Mouse (Mus musculus) bone marrow macrophage, adult 2 months (primary cell): ENCODE results near the gene Mysm1.

Source experiments
- CTCF ChIP-seq: IDR thresholded peaks from 2 replicates; pipeline ENCODE4 v1.5.1; 2012; ENCODE audit warnings: low read depth, mild to moderate bottlenecking, low read length, moderate library complexity
- POLR2A ChIP-seq: IDR thresholded peaks from 2 replicates; pipeline ENCODE4 v1.6.1; 2012; ENCODE audit warnings: mild to moderate bottlenecking, low read depth, low read length, borderline replicate concordance

DNA sequence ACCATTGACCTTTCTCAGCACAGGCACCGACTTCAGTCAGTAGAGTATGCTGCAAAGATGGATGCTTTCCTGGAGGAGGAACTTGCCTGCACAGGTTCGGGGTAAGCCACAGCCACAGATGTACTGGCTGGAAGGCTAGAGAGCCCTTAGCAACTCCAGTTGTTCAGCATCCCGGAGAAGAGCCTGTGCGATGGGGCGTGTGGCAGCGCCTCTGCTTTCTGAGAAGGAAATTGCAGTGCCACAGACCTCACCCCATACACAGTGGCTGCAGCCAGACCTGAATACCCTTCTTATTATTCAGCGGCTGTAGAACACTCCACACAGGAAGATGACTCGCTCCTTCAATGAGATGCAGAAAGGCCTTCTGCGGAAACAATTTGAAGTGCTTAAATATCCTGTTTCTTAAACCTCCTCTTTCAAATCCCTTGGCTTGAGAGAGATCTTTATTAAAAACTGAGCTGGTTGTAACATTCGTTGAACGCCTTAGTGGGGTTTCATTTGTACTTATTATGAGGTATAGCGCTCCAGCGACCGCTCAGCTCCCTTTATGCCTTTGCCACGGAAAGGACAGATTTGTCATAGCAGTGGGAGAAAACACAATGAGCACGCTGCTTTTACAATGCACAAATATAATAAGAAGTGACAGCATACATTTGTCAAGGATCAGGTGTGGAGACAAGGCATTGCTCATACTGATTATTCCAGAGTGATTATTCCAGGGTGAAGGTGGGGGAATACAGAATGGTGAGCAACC is 47.1 kb upstream of the Mysm1 start:
- TF ChIP-seq CTCF (no peak), POLR2A (no peak)
